Mouse (Mus musculus): ENCODE measurements at regions not wholly inside any gene's neighbourhood (a gene's known extent, or its start where the extent isn't known, plus 50 kb on each side); places are given as distances from the start of the nearest gene placed in this dataset.
"Not testable (repeated sequence)": the region's sequence is repeated elsewhere in the genome, so short reads cannot be mapped to it uniquely, and the experiment has no call there.

GRCm38 (mm10) chrY:4072666-4073065 is 301.2 kb downstream of the Gm3376 start:
- DNase-seq (ENCODE audit: low read depth, low spot score): peak; percentile 18

GRCm38 (mm10) chrY:4073566-4073965 is 302.1 kb downstream of the Gm3376 start:
- DNase-seq (ENCODE audit: low read depth, low spot score): not testable (repeated sequence)

All from ZHBTc4 (cell line).